Mouse (Mus musculus): ENCODE data around the gene Dkkl1. TPM values are rescaled to one million over a fixed set of nuclear protein-coding genes. Genes with fewer than 3 reads are reported as not detected.
"Not testable (repeated sequence)": the region's sequence is repeated elsewhere in the genome, so short reads cannot be mapped to it uniquely, and the experiment has no call there.

The Dkkl1 gene
- 0.84 and 1.6 TPM in 2 replicates for polyA plus RNA-seq (2015; fragmentation: Nextera tagmentation; extraction: Ambion mirVana)

DNA sequence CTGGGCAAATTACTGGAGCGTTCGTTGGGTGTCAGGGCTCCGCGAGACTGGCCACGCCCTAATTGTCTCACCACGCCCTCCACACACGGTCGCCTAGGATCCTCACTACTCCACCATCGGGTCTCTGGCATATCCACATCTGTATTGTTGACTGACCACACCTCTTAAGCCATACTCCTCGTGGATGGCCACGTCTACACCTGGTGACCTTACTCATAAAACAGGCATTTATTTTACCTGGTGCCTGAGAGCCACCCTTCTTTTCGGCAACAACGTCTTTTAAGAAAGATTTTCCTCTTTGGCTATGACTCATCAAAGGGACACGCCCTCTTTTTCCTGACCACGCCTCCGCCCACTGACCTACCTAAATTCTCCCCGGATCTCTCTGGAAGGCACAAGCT is at the start of gene Dkkl1:
Gene Dkkl1 (minus strand): TSS at position 297 of the 401 bp plus-strand sequence.
- ATAC-seq (ENCODE audit: low read depth): no peak
- Histone ChIP-seq H3K9me3 (ENCODE audit: control insufficient read depth, low read length) (peaks cover 6% of the 10 kb centered on the region; the same call in 1 of the 2 replicates), H3K27ac (ENCODE audit: low read length) (no peak within 1 kb of the TSS), H3K4me3 (ENCODE audit: low read length) (peak within 1 kb of the TSS; percentile 15; the same call in 1 of the 2 replicates), H3K4me2 (ENCODE audit: low read depth, low read length) (peak within 1 kb of the TSS; percentile 45), H3K4me1 (replicated peaks; ENCODE audit: control insufficient read depth, insufficient read depth, low read length) (peaks cover 10% of the 10 kb centered on the region), H3K9ac (ENCODE audit: low read length) (no peak within 1 kb of the TSS), H3K36me3 (ENCODE audit: control insufficient read depth, insufficient read depth, low read length) (no peaks in the 10 kb centered on the region), H3K27me3 (ENCODE audit: control insufficient read depth, insufficient read depth, low read depth, low read length) (peaks cover 26% of the 10 kb centered on the region)
- 4% methylated on average over 17 of the region's 17 CpGs for WGBS

DNA sequence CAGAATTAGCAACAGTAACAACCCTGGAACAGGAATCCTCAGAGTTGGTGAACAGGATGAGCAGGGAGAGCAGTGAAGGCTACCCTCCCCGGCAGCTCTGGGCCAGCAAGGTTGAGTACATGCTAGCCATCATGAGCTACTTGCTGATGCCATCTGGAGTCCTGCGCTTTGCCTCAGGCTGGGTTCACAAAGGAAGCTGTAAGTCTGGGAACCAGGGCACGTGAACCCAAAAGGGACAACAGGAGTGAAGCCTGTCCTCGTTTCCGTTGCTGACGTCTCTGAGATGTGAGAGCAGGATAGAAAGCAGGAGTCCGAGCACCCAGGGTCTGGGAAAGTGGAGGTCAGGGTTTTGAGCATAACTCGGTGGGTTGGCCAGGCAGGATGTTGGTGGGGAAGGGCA is 47.3 kb upstream of the Dkkl1 start:
- ATAC-seq (ENCODE audit: low read depth): no peak
- H3K36me3 ChIP-seq (ENCODE audit: control insufficient read depth, insufficient read depth, low read length): no peaks in the 10 kb centered on the region
- peaks cover 2% of the 10 kb centered on the region; the same call in 1 of the 2 replicates for H3K27me3 ChIP-seq (ENCODE audit: control insufficient read depth, insufficient read depth, low read depth, low read length)
- no peak overlapping the region for H3K4me3 ChIP-seq (ENCODE audit: low read length)
- H3K27ac ChIP-seq (ENCODE audit: low read length): no peak overlapping the region
- 79% methylated on average over 8 of the region's 8 CpGs for WGBS
- peaks cover 3% of the 10 kb centered on the region; the same call in 1 of the 2 replicates for H3K4me1 ChIP-seq (replicated peaks; ENCODE audit: control insufficient read depth, insufficient read depth, low read length)
- H3K9me3 ChIP-seq (ENCODE audit: control insufficient read depth, low read length): no peaks in the 10 kb centered on the region
- no peak overlapping the region for H3K4me2 ChIP-seq (ENCODE audit: low read depth, low read length)
- no peak overlapping the region for H3K9ac ChIP-seq (ENCODE audit: low read length)

DNA sequence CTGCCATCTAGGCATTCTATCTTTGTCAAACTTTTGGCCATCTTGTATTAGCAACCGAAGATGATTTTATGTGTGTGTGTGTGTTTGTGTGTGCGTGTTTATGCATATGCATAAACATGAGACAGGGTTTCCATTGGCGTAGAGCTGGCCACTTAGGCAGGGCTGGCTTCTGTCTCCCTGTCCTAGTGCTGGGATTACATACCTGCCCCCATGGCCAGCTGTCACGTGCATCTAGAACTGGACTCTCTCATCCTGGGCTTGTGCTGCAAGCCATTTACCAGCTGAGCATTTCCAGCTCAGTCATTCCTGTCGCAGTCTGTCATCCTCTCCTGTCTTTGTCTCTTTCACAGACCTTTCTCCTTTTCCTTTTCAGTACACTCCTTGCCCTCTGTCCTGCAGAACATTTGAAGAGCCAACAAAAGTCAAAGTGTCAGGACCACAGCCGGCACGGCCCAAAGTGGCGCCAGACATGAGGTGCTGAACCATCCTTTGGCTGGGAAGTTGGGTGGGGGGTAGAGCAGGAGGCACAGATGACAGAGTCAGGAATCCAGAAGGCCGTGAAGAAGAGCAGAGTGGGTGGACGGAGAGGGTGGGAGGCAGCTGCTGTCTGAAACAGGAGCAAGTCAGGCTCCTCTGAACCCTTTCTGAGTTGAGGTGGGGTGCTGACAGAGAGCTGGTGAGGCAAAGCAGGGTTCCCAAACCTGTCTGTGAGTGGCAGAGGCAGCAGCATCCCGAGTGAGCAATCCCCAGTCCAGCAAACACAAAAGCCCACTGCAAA is 45.3 kb upstream of the Dkkl1 start:
- Histone ChIP-seq H3K9me3 (ENCODE audit: control insufficient read depth, low read length) (no peaks in the 10 kb centered on the region), H3K4me1 (replicated peaks; ENCODE audit: control insufficient read depth, insufficient read depth, low read length) (no peaks in the 10 kb centered on the region), H3K27ac (ENCODE audit: low read length) (no peak overlapping the region), H3K9ac (ENCODE audit: low read length) (no peak overlapping the region), H3K27me3 (ENCODE audit: control insufficient read depth, insufficient read depth, low read depth, low read length) (peaks cover 2% of the 10 kb centered on the region; the same call in 1 of the 2 replicates), H3K4me3 (ENCODE audit: low read length) (no peak overlapping the region), H3K36me3 (ENCODE audit: control insufficient read depth, insufficient read depth, low read length) (no peaks in the 10 kb centered on the region), H3K4me2 (ENCODE audit: low read depth, low read length) (no peak overlapping the region)
- no peak for ATAC-seq (ENCODE audit: low read depth)
- WGBS: 44% methylated on average over 11 of the region's 11 CpGs

DNA sequence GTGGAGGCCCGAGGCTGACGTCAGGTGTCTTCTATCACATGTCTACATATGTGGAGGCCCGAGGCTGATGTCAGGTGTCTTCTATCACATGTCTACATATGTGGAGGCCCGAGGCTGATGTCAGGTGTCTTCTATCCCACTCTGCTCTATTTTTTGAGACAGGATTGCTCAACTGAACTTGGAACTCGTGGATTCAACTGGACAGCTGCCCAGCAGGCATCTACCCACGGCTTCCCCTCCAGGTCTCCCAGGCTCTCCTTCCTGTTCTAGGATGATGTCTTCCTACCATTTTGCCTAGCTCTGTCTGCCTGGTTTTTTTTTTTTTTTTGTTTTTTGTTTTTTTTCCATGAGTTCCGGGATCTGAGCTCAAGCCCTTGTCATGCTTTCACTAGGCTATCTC is 43.9 kb upstream of the Dkkl1 start:
- H3K27me3 ChIP-seq (ENCODE audit: control insufficient read depth, insufficient read depth, low read depth, low read length); H3K4me2 ChIP-seq (ENCODE audit: low read depth, low read length); H3K9me3 ChIP-seq (ENCODE audit: control insufficient read depth, low read length); H3K9ac ChIP-seq (ENCODE audit: low read length); H3K4me3 ChIP-seq (ENCODE audit: low read length); H3K4me1 ChIP-seq (replicated peaks; ENCODE audit: control insufficient read depth, insufficient read depth, low read length); H3K27ac ChIP-seq (ENCODE audit: low read length); H3K36me3 ChIP-seq (ENCODE audit: control insufficient read depth, insufficient read depth, low read length); ATAC-seq (ENCODE audit: low read depth): not testable (repeated sequence)
- WGBS: 54% methylated on average over 5 of the region's 7 CpGs

DNA sequence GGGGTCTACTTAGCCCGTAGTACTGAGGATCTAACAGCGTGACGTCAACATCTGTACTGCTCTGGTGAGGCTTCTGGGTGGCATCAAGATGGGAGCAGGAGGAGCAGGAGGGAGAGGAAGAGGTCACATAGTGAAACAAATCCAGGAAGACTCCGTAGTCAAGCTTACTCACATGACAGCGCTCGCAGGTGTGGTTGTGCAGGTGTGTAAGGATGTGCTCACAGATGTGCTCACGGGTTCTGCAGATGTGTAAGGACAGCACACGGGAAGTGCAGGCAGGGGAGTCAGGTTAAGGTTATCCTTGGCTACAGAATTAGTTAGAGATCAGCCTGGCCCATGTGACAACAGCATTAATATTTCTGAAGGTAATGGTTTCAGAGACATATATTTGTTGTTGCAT is 41.9 kb upstream of the Dkkl1 start:
- no peak overlapping the region for H3K4me2 ChIP-seq (ENCODE audit: low read depth, low read length)
- no peaks in the 10 kb centered on the region for H3K27me3 ChIP-seq (ENCODE audit: control insufficient read depth, insufficient read depth, low read depth, low read length)
- 78% methylated on average over 8 of the region's 8 CpGs for WGBS
- H3K9me3 ChIP-seq (ENCODE audit: control insufficient read depth, low read length): no peaks in the 10 kb centered on the region
- H3K36me3 ChIP-seq (ENCODE audit: control insufficient read depth, insufficient read depth, low read length): no peaks in the 10 kb centered on the region
- no peak overlapping the region for H3K9ac ChIP-seq (ENCODE audit: low read length)
- H3K4me3 ChIP-seq (ENCODE audit: low read length): no peak overlapping the region
- H3K4me1 ChIP-seq (replicated peaks; ENCODE audit: control insufficient read depth, insufficient read depth, low read length): no peaks in the 10 kb centered on the region
- ATAC-seq (ENCODE audit: low read depth): no peak
- H3K27ac ChIP-seq (ENCODE audit: low read length): no peak overlapping the region

DNA sequence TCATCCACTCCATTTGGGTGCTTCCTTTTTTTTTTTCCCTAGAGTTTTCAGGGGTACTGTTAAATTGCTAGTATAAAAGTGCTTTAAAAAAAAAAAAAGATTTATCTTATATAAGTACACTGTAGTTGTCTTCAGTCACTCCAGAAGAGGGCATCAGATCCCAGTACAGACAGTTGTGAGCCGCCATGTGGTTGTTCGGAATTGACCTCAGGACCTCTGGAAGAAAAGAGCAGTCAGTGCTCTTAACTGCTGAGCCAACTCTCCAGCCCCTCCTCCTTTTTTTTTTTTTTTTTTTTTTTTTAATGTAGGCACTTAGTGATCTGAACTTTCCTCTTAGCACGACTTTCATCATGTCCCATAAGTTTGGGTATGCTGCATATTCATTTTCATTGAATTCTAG is 35.7 kb upstream of the Dkkl1 start:
- no peak overlapping the region for H3K9ac ChIP-seq (ENCODE audit: low read length)

DNA sequence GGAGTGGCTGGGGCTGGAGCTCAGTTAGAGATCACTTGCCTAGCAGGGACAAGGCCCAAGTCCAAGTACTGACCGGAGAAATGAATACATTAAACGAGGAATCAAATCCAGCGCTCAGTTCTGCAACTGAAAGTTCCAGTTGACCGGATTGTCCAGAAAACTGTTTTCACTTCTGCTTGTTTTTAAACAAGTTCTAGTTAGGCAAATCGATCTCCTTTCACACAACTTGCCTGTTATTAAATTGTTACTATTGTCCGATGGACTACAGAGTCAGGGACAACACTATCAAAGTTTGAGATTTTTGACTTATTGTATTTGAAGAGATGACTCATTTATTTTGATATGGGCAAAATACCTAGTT is 29.4 kb upstream of the Dkkl1 start:
- Histone ChIP-seq H3K9me3 (ENCODE audit: control insufficient read depth, low read length) (no peaks in the 10 kb centered on the region), H3K4me1 (replicated peaks; ENCODE audit: control insufficient read depth, insufficient read depth, low read length) (0 out of 2 replicates have a peak, but pooled peaks cover 4% of the 10 kb centered on the region), H3K27me3 (ENCODE audit: control insufficient read depth, insufficient read depth, low read depth, low read length) (no peaks in the 10 kb centered on the region), H3K27ac (ENCODE audit: low read length) (no peak overlapping the region), H3K36me3 (ENCODE audit: control insufficient read depth, insufficient read depth, low read length) (no peaks in the 10 kb centered on the region), H3K4me2 (ENCODE audit: low read depth, low read length) (peak overlapping the region; percentile 53; the same call in 1 of the 2 replicates), H3K4me3 (ENCODE audit: low read length) (no peak overlapping the region), H3K9ac (ENCODE audit: low read length) (no peak overlapping the region)
- no peak for ATAC-seq (ENCODE audit: low read depth)
- WGBS: 83% methylated on average over 6 of the region's 6 CpGs

More for the DNA sequence above, 35.7 kb upstream of the Dkkl1 start:
- Histone ChIP-seq H3K4me2 (ENCODE audit: low read depth, low read length) (no peak overlapping the region), H3K27ac (ENCODE audit: low read length) (no peak overlapping the region), H3K27me3 (ENCODE audit: control insufficient read depth, insufficient read depth, low read depth, low read length) (no peaks in the 10 kb centered on the region), H3K36me3 (ENCODE audit: control insufficient read depth, insufficient read depth, low read length) (no peaks in the 10 kb centered on the region), H3K4me1 (replicated peaks; ENCODE audit: control insufficient read depth, insufficient read depth, low read length) (no peaks in the 10 kb centered on the region), H3K4me3 (ENCODE audit: low read length) (no peak overlapping the region), H3K9me3 (ENCODE audit: control insufficient read depth, low read length) (no peaks in the 10 kb centered on the region)
- 33% methylated on average over 3 of the region's 3 CpGs for WGBS
- no peak for ATAC-seq (ENCODE audit: low read depth)

DNA sequence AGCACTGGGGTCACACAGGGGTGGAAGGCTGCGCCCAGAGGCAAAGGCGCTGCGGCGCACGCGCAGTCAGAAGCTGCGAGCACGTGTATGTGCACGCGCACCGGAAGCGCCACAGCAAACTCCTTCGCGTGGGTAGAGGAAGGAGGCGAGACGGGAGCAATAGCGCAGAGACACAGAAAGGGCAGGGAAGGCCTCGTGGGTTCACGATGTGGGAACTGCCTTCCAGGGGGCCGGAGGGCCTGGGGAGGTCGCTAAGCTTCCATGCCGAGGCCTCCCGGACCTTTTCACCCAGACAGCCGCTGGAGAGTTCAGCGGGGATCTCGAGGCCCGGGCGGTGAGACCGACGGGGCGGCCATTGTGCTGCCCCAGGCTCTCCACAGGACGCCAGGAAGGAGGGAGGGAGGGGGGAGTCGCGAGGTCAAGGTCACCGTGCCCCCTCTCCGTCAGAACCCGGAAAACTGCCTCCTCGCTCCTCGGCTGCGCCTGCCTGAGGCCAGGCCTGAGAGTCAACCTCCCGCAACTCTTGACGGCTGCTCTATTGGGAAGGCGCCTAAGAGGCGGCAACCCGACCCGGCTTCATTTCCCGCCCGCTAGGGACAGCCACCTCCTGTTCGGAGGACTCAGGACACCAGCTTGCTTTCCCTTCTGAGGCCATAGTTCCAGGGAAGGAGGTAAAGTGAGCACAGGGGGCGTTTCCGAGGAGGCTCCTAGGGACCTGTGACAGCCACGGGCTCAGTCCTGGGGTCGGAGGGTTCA is 28.9 kb upstream of the Dkkl1 start, which contains the start of gene Slc6a16:
Gene Slc6a16 (plus strand): TSS at position 453 of the 756 bp plus-strand sequence.
- Histone ChIP-seq H3K36me3 (ENCODE audit: control insufficient read depth, insufficient read depth, low read length) (no peaks in the 10 kb centered on the region), H3K9me3 (ENCODE audit: control insufficient read depth, low read length) (no peaks in the 10 kb centered on the region), H3K4me2 (ENCODE audit: low read depth, low read length) (peak within 1 kb of the TSS; percentile 53), H3K27me3 (ENCODE audit: control insufficient read depth, insufficient read depth, low read depth, low read length) (no peaks in the 10 kb centered on the region), H3K4me1 (replicated peaks; ENCODE audit: control insufficient read depth, insufficient read depth, low read length) (0 out of 2 replicates have a peak, but pooled peaks cover 4% of the 10 kb centered on the region), H3K4me3 (ENCODE audit: low read length) (peak within 1 kb of the TSS; percentile 26), H3K9ac (ENCODE audit: low read length) (peak within 1 kb of the TSS; percentile 42), H3K27ac (ENCODE audit: low read length) (no peak within 1 kb of the TSS)
- ATAC-seq (ENCODE audit: low read depth): peak; percentile 41; the same call in 1 of the 2 replicates
- 16% methylated on average over 50 of the region's 53 CpGs for WGBS

DNA sequence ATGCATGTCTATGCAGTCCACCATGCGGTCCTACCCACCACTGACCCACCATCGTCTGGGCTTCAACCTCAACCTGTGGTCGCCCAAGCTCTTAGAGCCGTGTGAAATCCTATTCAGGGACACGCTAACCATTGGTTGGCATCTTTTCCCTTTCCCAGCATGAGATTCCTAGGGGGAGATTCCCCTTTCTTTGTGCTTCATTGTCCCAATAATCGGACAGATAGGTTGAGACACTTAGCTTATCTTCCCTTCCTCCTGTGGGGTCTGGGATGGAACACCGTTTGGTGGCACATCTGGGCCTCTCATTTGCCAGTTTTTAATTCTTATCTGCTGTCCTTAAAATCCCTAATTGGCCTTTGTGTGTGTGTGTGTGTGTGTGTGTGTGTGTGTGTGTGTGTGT is 28.2 kb upstream of the Dkkl1 start:
- Histone ChIP-seq H3K27me3 (ENCODE audit: control insufficient read depth, insufficient read depth, low read depth, low read length) (no peaks in the 10 kb centered on the region), H3K4me3 (ENCODE audit: low read length) (no peak overlapping the region), H3K4me2 (ENCODE audit: low read depth, low read length) (no peak overlapping the region), H3K27ac (ENCODE audit: low read length) (no peak overlapping the region), H3K36me3 (ENCODE audit: control insufficient read depth, insufficient read depth, low read length) (no peaks in the 10 kb centered on the region), H3K9me3 (ENCODE audit: control insufficient read depth, low read length) (no peaks in the 10 kb centered on the region), H3K9ac (ENCODE audit: low read length) (no peak overlapping the region), H3K4me1 (replicated peaks; ENCODE audit: control insufficient read depth, insufficient read depth, low read length) (peaks cover 4% of the 10 kb centered on the region)
- 85% methylated on average over 7 of the region's 7 CpGs for WGBS
- ATAC-seq (ENCODE audit: low read depth): no peak
